In genomic region chrX:52164134-52164737, GRCm38 (mm10) we compare ENCODE assay signal across 8 mouse cellular contexts. TPM values are rescaled to one million over a fixed set of nuclear protein-coding genes. Genes with fewer than 3 reads are reported as not detected.
A peak's percentile ranks its signal among the peaks of the same experiment; 100 is the strongest.
DNase-seq lines count a peak whose midpoint lies in the region; ATAC-seq and TF ChIP-seq lines count a peak whose summit lies in the region.

No protein-coding gene starts in this region.

- peak; percentile 13 to 20 for DNase-seq in gastrocnemius, postnatal 4 days (ENCODE audit: low spot score in 2 of 2)
- no peak for DNase-seq in gastrocnemius, postnatal 25 days
- DNase-seq in NIH3T3 (ENCODE audit: low read depth) = peak; percentile 20
- no peak for DNase-seq in kidney, postnatal 0 days (ENCODE audit: low spot score)
- DNase-seq in midbrain, embryonic 11.5 days (ENCODE audit: low spot score, missing footprints) = peak; percentile 91
- no peak for DNase-seq in yolk sac, embryonic 10.5 days (ENCODE audit: low spot score)

- H3K9ac ChIP-seq in forebrain, embryonic 16.5 days (replicated peaks; ENCODE audit: low read depth, low read length) = peak overlapping the region; percentile 66
- peak overlapping the region; percentile 67 for H3K9ac ChIP-seq in kidney, postnatal 0 days (ENCODE audit: low read depth, low read length)
- H3K9ac ChIP-seq in midbrain, embryonic 11.5 days (ENCODE audit: low read length) = peak overlapping the region; percentile 68

- no peak; the same call in 1 of the 2 replicates for ATAC-seq in forebrain, embryonic 16.5 days
- ATAC-seq in kidney, postnatal 0 days (replicated peaks; ENCODE audit: low FRiP score, low read depth) = peak; percentile 6; the same call in 1 of the 2 replicates
- ATAC-seq in midbrain, embryonic 11.5 days (ENCODE audit: low FRiP score) = peak; percentile 20; the same call in 1 of the 2 replicates
- ATAC-seq in activated CD4-positive, CD25-positive, alpha-beta regulatory T cell, adult 4 months = no peak

- 21% methylated on average over 43 of the region's 44 CpGs for WGBS in forebrain, embryonic 16.5 days
- WGBS in kidney, postnatal 0 days = 31% methylated on average over 42 of the region's 44 CpGs
- 24% methylated on average over 42 of the region's 44 CpGs for WGBS in midbrain, embryonic 11.5 days

- H3K27me3 ChIP-seq in forebrain, embryonic 16.5 days (replicated peaks; ENCODE audit: control insufficient read depth, insufficient read depth, low read length) = no peaks in the 10 kb centered on the region; the same call in 1 of the 2 replicates
- no peaks in the 10 kb centered on the region for H3K27me3 ChIP-seq in kidney, postnatal 0 days (ENCODE audit: insufficient read depth, low read length)
- H3K27me3 ChIP-seq in midbrain, embryonic 11.5 days (ENCODE audit: control insufficient read depth, insufficient read depth, low read length) = peaks cover 2% of the 10 kb centered on the region; the same call in 1 of the 2 replicates

- H3K27ac ChIP-seq in forebrain, embryonic 16.5 days (ENCODE audit: low read length) = peak overlapping the region; percentile 41; the same call in 1 of the 2 replicates
- H3K27ac ChIP-seq in kidney, postnatal 0 days = peak overlapping the region; percentile 71
- H3K27ac ChIP-seq in midbrain, embryonic 11.5 days (ENCODE audit: low read depth, low read length) = no peak overlapping the region

- H3K9me3 ChIP-seq in forebrain, embryonic 16.5 days (ENCODE audit: control insufficient read depth, low read length) = no peaks in the 10 kb centered on the region
- no peaks in the 10 kb centered on the region for H3K9me3 ChIP-seq in kidney, postnatal 0 days (replicated peaks; ENCODE audit: low read length)
- no peaks in the 10 kb centered on the region for H3K9me3 ChIP-seq in midbrain, embryonic 11.5 days (ENCODE audit: control insufficient read depth, low read length)

- peak overlapping the region; percentile 50 for H3K4me3 ChIP-seq in forebrain, embryonic 16.5 days (replicated peaks; ENCODE audit: low read length)
- H3K4me3 ChIP-seq in kidney, postnatal 0 days (replicated peaks; ENCODE audit: low read depth, low read length) = peak overlapping the region; percentile 54
- peak overlapping the region; percentile 47 for H3K4me3 ChIP-seq in midbrain, embryonic 11.5 days (ENCODE audit: low read depth, low read length)

- H3K4me2 ChIP-seq in forebrain, embryonic 16.5 days (ENCODE audit: low read length) = peak overlapping the region; percentile 67
- peak overlapping the region; percentile 69 for H3K4me2 ChIP-seq in kidney, postnatal 0 days (ENCODE audit: low read length)
- peak overlapping the region; percentile 68 for H3K4me2 ChIP-seq in midbrain, embryonic 11.5 days

- peaks cover 4% of the 10 kb centered on the region; the same call in 1 of the 2 replicates for H3K4me1 ChIP-seq in forebrain, embryonic 16.5 days (replicated peaks; ENCODE audit: control insufficient read depth, insufficient read depth, low read length)
- no peaks in the 10 kb centered on the region for H3K4me1 ChIP-seq in kidney, postnatal 0 days (replicated peaks; ENCODE audit: insufficient read depth, low read length)
- H3K4me1 ChIP-seq in midbrain, embryonic 11.5 days (ENCODE audit: control insufficient read depth, insufficient read depth, low read length) = no peaks in the 10 kb centered on the region; the same call in 1 of the 2 replicates

- H3K36me3 ChIP-seq in forebrain, embryonic 16.5 days (ENCODE audit: control insufficient read depth, insufficient read depth) = no peaks in the 10 kb centered on the region
- no peaks in the 10 kb centered on the region for H3K36me3 ChIP-seq in kidney, postnatal 0 days (ENCODE audit: insufficient read depth, low read length)
- no peaks in the 10 kb centered on the region for H3K36me3 ChIP-seq in midbrain, embryonic 11.5 days (ENCODE audit: control insufficient read depth, insufficient read depth, low read length)

- TF ChIP-seq CTCF in kidney, postnatal 0 days (IDR thresholded peaks at IDR 0.05; ENCODE audit: low read depth) = no peak

RNA-seq across cellular contexts. Expression of gene Gpc4, which starts 0.8 kb away (rescaled TPM):
- total RNA-seq in gastrocnemius, postnatal 4 days (2021) = 100 to 1,000 TPM; 215 to 219 TPM
- 10 to 100 TPM; 40.1 to 40.9 TPM for total RNA-seq in gastrocnemius, postnatal 25 days (2021)
- 31.3 and 39.5 TPM in 2 replicates for polyA plus RNA-seq in forebrain, embryonic 16.5 days (2015; fragmentation: Nextera tagmentation; extraction: Ambion mirVana)
- polyA plus RNA-seq in kidney, postnatal 0 days (2015; fragmentation: Nextera tagmentation; extraction: Ambion mirVana) = 119 and 141 TPM in 2 replicates
- polyA plus RNA-seq in midbrain, embryonic 11.5 days (2014; fragmentation: Nextera tagmentation; extraction: Ambion mirVana) = 23.1 and 24.0 TPM in 2 replicates
- polyA plus RNA-seq in activated CD4-positive, CD25-positive, alpha-beta regulatory T cell, adult 4 months (2017; shearing (Covaris generic)) = under 1 TPM in 1 of 2 experiments, not detected in 1; 0.18 TPM

Comparison
In these comparisons a context has a peak if more than half of its experiments do, and no peak if none do; other contexts are left out.
1. DNase-seq: peak in gastrocnemius, postnatal 4 days (2 of 2), NIH3T3 (single experiment) and midbrain, embryonic 11.5 days (single experiment); none in gastrocnemius, postnatal 25 days (single experiment), kidney, postnatal 0 days (single experiment) and yolk sac, embryonic 10.5 days (single experiment).
2. ATAC-seq: peak in kidney, postnatal 0 days (single experiment) and midbrain, embryonic 11.5 days (single experiment); none in forebrain, embryonic 16.5 days (single experiment) and activated CD4-positive, CD25-positive, alpha-beta regulatory T cell, adult 4 months (single experiment).
3. RNA of gene Gpc4, which starts 0.8 kb away (polyA plus RNA-seq): 119 to 141 TPM in kidney, postnatal 0 days, 31.3 to 39.5 TPM in forebrain, embryonic 16.5 days and 23.1 to 24.0 TPM in midbrain, embryonic 11.5 days; 0.18 TPM in activated CD4-positive, CD25-positive, alpha-beta regulatory T cell, adult 4 months; every median in the first group is over 10 times any median in the second.
4. Peak in every context shown above with its lines, with median percentiles within 50 percentile points of each other: H3K4me2 ChIP-seq, H3K4me3 ChIP-seq and H3K9ac ChIP-seq.